Mouse (Mus musculus) testis, adult 2 months (tissue): ENCODE results near the gene Crat.

Experiments
- CTCF ChIP-seq: fragments of 200-500 bp; IDR thresholded peaks from 2 replicates; pipeline ENCODE4 v1.5.1; 2012; ENCODE audit warnings: low read depth, mild to moderate bottlenecking, inconsistent platforms, low read length, moderate library complexity; ENCODE audit not compliant: control insufficient read depth, insufficient read depth, insufficient replicate concordance
- POLR2A ChIP-seq: fragments of 200-500 bp; IDR thresholded peaks from 2 replicates; pipeline ENCODE4 v1.6.1; 2012; ENCODE audit warnings: low read depth, mild to moderate bottlenecking, inconsistent platforms, low read length, moderate library complexity; ENCODE audit not compliant: control insufficient read depth

DNA sequence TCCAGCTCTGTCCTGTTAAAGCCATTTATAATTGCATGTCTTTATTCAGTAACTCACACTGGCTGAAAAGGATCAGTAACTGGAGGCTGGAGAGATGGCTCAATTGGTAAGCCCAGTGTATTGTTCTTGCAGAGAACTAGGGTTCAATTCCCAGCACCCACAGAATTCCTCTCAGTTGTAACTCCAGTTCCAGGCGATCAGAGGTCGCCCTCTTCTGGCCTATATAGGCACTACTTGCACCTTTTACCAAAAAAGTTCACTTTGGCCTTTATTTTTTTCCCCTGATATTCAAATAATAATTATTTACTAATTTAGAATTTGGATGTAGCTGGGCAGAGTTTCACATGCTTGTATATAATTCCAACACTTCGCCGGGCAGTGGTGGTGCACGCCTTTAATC, 52.7 kb downstream of the Crat start:
- TF ChIP-seq POLR2A (no peak), CTCF (no peak)
